ENCODE assay signal across 26 mouse cellular contexts in the genomic region with DNA sequence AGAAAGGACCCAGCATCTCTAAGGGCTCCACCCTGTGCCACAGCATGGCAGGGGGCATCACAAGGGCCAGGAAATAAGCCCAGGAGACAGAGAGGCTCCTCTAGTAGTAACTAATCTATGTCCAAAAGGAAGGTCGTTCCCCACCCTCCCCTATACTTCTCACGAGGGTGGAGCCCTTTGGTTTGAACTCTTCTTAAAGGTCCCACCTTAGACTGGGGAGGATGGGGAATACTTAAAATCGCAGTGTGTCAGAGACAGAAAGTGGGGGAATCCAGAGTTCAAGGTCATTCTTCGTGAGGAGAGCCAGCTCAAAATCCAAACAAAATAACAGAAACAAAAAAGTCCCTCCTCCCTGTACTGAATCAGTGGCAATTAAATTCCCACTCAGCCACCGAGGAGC.
"Had no signal": no experiment of that assay in that cellular context is flagged by ENCODE, and none has a peak within 500 bp of the region (broad histone marks: within the 10 kb centered on the region; RNA-seq: fewer than 3 reads in every experiment).

No protein-coding gene starts in this region.

- H3K27ac ChIP-seq: heart, embryonic 10.5 days; heart, embryonic 13.5 days; heart, embryonic 15.5 days; hindbrain, embryonic 13.5 days; hindbrain, embryonic 15.5 days; hindbrain, postnatal 0 days; intestine, embryonic 15.5 days; kidney, embryonic 15.5 days; kidney, postnatal 0 days; limb, embryonic 13.5 days; limb, embryonic 15.5 days; liver, embryonic 12.5 days; liver, embryonic 14.5 days had no signal

- H3K4me2 ChIP-seq: heart, embryonic 13.5 days; heart, embryonic 15.5 days; hindbrain, embryonic 13.5 days; hindbrain, embryonic 15.5 days; intestine, embryonic 15.5 days; kidney, embryonic 15.5 days; limb, embryonic 13.5 days; limb, embryonic 15.5 days; liver, embryonic 12.5 days had no signal

- H3K27me3 ChIP-seq: heart, embryonic 13.5 days; heart, embryonic 15.5 days; intestine, embryonic 15.5 days; limb, embryonic 13.5 days; limb, embryonic 15.5 days had no signal

- ATAC-seq: hindbrain, postnatal 0 days; intestine, embryonic 15.5 days; intestine, postnatal 0 days; liver, embryonic 12.5 days had no signal

- H3K9ac ChIP-seq: heart, embryonic 13.5 days; heart, embryonic 15.5 days; hindbrain, embryonic 13.5 days; hindbrain, embryonic 15.5 days; intestine, embryonic 15.5 days; kidney, embryonic 15.5 days; limb, embryonic 13.5 days; limb, embryonic 15.5 days; liver, embryonic 12.5 days; liver, embryonic 14.5 days had no signal

- H3K36me3 ChIP-seq: heart, embryonic 10.5 days; heart, embryonic 13.5 days; heart, embryonic 15.5 days; hindbrain, embryonic 13.5 days; hindbrain, embryonic 15.5 days; intestine, embryonic 15.5 days; kidney, embryonic 15.5 days; limb, embryonic 13.5 days; limb, embryonic 15.5 days; liver, embryonic 12.5 days had no signal

- H3K4me3 ChIP-seq: heart, embryonic 10.5 days; heart, embryonic 13.5 days; heart, embryonic 15.5 days; hindbrain, embryonic 13.5 days; hindbrain, embryonic 15.5 days; intestine, embryonic 15.5 days; kidney, embryonic 15.5 days; limb, embryonic 13.5 days; limb, embryonic 15.5 days; liver, embryonic 12.5 days had no signal

- DNase-seq: gastrocnemius, postnatal 14 days; heart, adult 18-20 months; heart, postnatal 14 days; heart, postnatal 36 days; kidney, adult 18-20 months; kidney, adult 9 months; kidney, postnatal 14 days; kidney, postnatal 36 days; layer of hippocampus, adult 9-11 months; layer of hippocampus, postnatal 36 days; left cerebral cortex, postnatal 4 days; lung, adult 18-20 months had no signal

- H3K9me3 ChIP-seq: heart, embryonic 10.5 days; heart, embryonic 13.5 days; heart, embryonic 15.5 days; hindbrain, embryonic 13.5 days; hindbrain, embryonic 15.5 days; intestine, embryonic 15.5 days; kidney, embryonic 15.5 days; limb, embryonic 13.5 days; limb, embryonic 15.5 days; liver, embryonic 12.5 days had no signal
